Mouse (Mus musculus): Measurements from ENCODE around the gene Trak1.
A peak's percentile ranks its signal among the peaks of the same experiment; 100 is the strongest.

The Trak1 gene

GRCm38 (mm10) chr9:121366135-121366863, 69.0 kb downstream of the Trak1 start:
- DNase-seq (ENCODE audit: low read depth in 2 of 2, low spot score in 2 of 2) = no peak

GRCm38 (mm10) chr9:121366864-121367245, 69.6 kb downstream of the Trak1 start:
- no peak for DNase-seq (ENCODE audit: low read depth in 2 of 2, low spot score in 2 of 2)

DNA sequence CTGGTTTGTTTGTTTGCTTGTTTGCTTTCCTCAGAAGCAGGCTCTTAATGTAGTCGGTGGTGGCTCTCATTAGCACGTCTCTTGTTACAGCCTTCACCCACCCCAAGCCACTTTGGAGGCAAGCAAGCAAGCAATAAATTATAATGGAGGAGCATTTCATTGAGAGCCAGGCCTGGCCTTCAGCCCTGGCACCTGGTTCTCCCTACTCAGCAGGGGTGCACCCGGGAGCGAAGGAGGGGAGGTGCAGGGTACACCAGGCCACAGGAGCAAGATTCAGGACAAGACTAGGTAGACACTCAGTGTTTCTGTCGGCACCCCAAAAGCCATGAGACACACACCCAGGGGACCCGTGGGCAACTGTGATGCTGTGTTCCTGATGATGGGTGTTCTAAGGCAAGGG, 72.3 kb downstream of the Trak1 start:
- no peak for DNase-seq (ENCODE audit: low read depth in 2 of 2, low spot score in 2 of 2)

DNA sequence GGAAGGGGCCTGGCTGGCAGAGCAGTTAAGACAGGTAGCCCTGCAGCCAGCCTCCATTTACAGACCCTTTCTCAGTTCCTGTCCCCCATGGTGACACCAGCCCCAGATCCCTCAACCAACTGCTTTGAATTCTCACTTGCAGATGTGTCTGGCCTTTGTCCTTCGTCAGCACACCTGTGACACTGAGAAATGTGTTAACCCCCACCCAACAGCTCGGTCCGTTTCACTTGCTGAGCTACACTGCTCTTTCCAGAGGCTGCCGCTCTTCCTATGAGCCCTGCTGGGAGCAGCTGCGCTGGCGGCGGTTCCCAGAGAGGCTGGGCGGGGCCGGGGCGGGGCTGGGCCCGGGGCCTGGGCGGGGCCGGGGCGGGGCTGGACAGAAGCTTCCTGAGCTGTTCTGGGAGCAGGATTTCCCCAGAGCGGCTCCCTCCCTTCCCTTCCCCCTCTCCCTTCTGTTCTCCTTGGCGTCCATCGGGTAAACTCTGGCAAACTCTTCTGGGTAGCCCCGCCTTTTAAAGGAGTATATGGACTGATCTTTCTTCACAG, 74.1 kb downstream of the Trak1 start:
- DNase-seq (ENCODE audit: low read depth in 2 of 2, low spot score in 2 of 2) = no peak

DNA sequence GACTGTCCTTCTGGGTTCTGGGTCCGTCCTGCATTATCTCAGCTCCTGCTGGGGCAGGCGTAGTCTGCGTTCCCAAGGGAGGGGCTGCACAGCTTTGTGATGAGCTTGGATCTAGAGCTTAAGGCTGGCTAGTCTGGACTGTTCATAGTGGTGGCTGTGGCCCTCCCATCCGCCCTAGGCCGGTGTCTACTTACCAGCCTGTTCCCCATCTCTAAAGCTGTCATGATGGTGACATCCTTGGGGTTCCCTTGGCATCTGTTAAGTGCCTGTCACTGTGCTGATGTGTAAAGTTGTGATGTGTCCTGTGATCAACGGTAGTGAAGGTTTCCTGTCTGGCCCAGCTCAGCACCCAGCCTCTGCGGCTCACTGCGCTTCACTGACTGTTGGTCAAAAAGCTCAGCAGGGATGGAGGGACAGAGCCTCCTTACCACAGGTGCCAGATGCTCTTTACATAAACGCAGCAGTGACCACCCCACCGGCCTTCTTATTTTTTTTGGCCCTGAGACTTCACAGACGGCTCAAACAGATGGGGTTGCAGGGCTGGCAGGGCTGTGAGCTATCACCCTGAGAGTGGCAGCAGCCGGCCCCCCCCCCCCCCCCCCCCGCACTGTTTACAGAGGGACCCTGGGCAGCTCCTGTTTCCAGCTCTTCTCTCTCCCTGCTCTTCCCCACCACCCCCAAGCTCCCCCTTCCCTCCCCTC, 74.8 kb downstream of the Trak1 start:
- DNase-seq (ENCODE audit: low read depth in 2 of 2, low spot score in 2 of 2) = no peak

DNA sequence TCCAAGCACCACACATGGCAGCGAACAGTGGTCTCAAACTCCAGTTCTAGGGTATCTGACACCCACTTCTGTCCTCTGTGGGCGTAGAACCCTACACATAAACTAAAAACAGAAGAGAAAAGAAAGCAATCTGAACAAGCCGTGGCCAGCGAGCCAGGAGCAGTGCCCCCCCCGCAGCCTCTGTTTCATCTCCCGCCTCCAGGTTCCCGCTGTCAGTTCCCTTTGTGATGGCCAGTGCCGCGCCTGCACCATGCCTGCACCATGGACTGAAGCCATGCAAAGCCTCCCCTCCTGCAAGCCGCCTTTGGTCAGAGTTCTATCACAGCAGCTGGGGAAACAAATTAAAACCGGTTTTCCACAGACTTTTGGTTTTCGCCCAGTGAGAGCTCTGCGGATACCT, 75.8 kb downstream of the Trak1 start:
- no peak for DNase-seq (ENCODE audit: low read depth in 2 of 2, low spot score in 2 of 2)

DNA sequence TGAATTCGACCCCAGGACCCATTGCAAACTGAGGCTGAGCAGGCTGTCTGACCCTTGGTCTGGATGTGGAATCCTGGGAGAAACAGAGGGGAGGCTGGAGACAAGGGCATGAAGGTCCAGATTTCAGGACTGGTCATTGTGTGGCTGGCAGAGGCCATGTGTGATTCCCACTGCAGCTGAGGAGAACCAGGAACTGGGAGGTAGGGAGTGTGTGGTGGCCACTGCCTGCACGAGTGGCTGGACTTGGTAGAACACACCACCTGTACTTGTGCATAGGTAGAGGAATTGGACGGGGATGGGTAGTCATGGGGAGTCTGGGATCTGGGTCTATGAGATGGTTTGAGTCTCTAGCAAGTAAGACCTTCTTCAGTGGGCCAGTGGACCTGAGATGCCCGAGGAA, 76.2 kb downstream of the Trak1 start:
- DNase-seq (ENCODE audit: low read depth in 2 of 2, low spot score in 2 of 2) = no peak

- peak; percentile 26 to 44 for DNase-seq (ENCODE audit: low read depth in 2 of 2, low spot score in 2 of 2)
These were observed 77.0 kb downstream of the Trak1 start for GRCm38 (mm10) chr9:121374076-121374863.

DNA sequence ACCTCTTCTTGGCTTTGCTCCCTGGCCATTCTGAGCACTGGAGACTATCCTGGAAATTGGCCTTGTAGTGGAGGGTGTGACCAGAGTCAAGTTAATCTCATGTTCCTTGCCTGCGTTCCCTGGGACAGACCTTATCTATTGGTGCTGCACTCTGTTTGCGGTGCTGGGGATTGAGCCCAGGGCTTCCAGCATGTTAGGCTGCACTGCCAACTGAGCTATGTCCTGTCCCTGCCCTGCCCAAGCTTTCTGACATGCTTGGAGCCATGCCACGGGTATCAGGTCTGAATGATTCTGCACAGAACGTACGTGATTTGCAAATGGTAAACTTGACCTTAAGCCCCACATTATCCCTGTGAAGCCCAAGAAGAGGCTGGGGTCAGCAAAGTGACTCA, 77.6 kb downstream of the Trak1 start:
- DNase-seq (ENCODE audit: low read depth in 2 of 2, low spot score in 2 of 2) = no peak

- DNase-seq (ENCODE audit: low read depth in 2 of 2, low spot score in 2 of 2) = no peak
These were observed 78.8 kb downstream of the Trak1 start for GRCm38 (mm10) chr9:121376094-121376493.

DNA sequence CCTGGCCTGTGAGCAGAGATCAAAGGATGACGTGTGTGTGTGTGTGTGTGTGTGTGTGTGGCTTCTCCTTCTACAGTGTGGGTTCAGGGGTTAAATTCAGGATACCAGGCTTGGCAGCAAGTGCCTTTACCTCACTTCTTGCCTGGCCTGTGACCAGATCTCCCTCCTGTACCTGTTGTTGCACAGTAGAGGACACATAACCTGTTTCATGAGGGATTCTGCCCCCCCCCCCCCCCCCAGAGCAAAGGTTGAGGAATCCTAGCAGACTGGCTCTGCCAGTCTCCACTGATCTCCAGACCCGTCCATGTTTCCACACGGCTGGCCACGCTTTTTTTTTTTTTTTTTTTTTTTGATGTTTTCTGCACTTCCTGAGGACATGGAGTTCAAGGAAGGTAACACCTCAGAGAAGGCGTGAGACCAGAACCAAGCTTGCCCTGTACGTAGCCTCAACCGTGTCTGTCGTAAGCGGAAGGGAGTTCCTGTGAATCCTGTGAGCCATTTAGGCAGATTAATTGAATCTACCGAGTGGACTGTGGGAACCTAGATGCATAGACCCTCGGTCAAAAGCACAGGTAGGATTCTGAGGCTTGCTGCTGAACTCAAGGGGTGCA, 83.1 kb downstream of the Trak1 start:
- no peak for DNase-seq (ENCODE audit: low read depth in 2 of 2, low spot score in 2 of 2)

GRCm38 (mm10) chr9:121381678-121382297, 84.5 kb downstream of the Trak1 start:
- DNase-seq (ENCODE audit: low read depth in 2 of 2, low spot score in 2 of 2) = no peak

DNA sequence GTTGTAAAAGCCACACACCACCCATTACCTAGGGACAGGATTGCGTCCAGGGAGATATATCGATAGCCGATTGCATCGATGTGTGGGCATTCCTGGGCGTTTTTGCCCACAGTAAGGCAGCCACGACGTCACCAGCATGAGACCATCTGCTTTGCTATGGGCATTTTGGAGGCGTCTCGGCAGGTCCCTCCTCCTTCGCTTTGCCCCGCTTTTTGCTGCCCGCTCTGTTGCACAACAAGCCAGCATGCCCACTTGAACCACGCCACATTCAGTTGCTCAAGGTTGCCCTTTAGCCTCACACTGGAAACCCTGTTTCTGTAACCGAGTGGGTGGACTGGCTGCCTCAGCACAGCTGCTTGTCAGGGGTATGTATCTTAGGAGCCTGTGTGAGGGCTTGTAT, 85.3 kb downstream of the Trak1 start:
- DNase-seq (ENCODE audit: low read depth in 2 of 2, low spot score in 2 of 2) = no peak

DNA sequence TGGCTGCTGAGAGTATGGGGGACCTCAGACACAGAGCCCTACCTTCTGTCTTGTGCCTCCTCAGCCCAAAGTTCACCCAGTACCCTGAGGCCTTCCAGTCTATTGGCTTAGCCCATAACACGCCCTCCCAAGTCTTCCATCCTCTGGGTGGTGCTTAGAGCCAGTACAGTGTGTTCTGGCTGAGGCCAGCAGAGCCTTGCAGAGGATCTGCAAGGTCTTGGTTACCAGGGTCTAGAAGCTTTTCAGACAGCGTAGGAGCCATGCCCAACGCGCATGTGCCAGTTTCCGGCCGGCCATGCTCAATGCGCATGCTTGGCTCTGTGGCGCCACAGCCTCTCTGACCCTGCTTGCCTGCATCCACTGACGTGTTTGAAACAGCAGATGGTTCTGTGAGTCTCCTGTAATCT, 85.9 kb downstream of the Trak1 start:
- no peak for DNase-seq (ENCODE audit: low read depth in 2 of 2, low spot score in 2 of 2)

DNA sequence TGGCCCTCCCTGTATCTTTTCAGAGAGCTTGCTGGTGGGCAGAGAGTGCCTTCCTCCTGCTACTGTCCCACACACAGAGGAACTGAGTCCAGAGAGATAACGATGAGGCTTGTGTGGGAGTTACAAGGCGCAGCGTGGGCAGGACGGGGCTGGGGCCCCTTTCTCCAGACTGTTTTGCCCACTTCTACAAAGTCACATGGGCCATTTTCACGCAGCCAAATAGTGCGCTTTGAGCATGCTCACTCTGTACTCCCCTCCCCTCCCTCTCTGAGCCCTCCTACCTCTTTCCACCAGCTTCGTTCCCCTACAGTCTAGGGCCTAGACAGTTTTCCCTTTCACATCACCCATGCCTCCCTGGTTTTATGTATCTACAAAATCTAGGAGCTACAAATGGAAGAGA, 87.3 kb downstream of the Trak1 start:
- DNase-seq (ENCODE audit: low read depth in 2 of 2, low spot score in 2 of 2) = no peak

DNA sequence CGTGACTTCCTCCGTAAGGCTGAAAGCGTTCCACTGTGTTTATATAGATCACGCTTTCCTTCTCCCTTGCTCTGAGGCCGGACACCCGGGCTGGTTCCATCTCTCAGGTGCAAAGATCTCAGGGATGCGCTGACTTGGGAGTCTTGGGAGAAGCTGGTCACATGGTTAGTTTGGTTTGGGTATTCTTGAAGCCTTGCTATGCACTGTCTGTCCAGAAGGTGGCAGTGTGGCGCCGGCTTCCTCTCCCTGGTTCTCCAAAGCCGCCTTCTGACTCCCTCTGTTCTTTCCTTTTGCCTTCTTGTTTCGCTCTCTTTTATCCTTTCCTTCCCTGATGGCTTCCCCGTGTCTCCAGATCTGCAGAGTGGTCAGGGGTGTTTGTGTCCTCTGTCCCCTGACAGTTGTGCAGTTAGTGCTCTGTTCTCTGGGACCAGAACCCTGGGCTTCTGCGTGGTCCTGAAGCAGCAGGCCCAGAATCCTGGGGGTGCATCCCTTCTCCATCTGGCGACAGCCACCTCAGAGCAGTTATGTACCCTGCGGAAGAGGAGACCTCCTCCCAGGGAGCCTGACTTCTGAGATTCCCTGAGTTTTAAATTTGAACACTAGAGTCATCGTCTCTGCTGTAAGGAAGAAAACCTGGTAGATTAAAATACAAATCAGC, 87.9 kb downstream of the Trak1 start:
- DNase-seq (ENCODE audit: low read depth in 2 of 2, low spot score in 2 of 2) = peak; percentile 45 to 59

DNA sequence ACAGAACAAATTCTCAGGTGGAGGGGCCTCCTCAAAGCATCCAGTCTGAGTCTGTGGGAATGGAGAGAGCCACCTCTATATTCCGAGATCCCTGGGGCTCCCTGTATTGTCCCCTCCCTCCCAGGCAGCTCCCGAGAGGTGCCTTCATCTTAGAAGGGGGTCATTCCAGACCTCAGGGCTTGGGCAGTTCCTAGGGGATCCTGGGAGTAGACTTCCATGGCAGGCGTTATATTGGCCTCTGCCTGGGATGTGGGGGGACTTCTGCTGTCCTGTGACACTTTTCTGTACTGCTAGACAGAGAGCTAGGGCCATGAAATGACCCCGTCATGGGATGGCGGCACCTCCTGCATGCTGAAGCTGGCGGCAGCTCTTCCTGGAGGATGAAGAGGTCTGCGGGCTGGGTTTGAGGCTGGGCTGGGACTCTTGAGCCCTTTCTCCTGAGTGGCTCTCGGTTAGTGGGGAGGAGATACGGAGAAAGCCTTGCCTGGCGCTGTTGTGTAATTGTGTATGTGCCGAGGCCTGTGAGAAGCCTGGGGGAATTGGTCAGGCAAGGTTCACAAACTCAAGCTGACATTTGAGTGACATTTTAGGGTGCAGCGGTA, 88.5 kb downstream of the Trak1 start:
- no peak for DNase-seq (ENCODE audit: low read depth in 2 of 2, low spot score in 2 of 2)

GRCm38 (mm10) chr9:121387539-121388272, 90.4 kb downstream of the Trak1 start:
- DNase-seq (ENCODE audit: low read depth in 2 of 2, low spot score in 2 of 2) = no peak

GRCm38 (mm10) chr9:121388273-121388931, 91.1 kb downstream of the Trak1 start:
- no peak for DNase-seq (ENCODE audit: low read depth in 2 of 2, low spot score in 2 of 2)

Measured in CD8-positive naive resting alpha-beta T cell, adult 2 months (primary cell).